Mouse (Mus musculus) heart, adult 2 months (tissue): ENCODE results near the gene Nudt9.

ENCODE experiments used
- CTCF ChIP-seq: fragments of 200-600 bp; IDR thresholded peaks from 2 replicates; pipeline ENCODE4 v1.8.1; 2022; ENCODE audit warnings: antibody characterized with exemption, mild to moderate bottlenecking, moderate library complexity
- EP300 ChIP-seq: fragments of 200-500 bp; IDR thresholded peaks from 2 replicates; pipeline ENCODE4 v1.6.1; 2011; ENCODE audit warnings: low read depth, low read length, control low read depth; ENCODE audit not compliant: insufficient read depth
- POLR2A ChIP-seq: fragments of 200-500 bp; IDR thresholded peaks from 2 replicates; pipeline ENCODE4 v1.6.1; 2011; ENCODE audit warnings: mild to moderate bottlenecking, low read depth, low read length, control low read depth; ENCODE audit not compliant: insufficient read depth

DNA sequence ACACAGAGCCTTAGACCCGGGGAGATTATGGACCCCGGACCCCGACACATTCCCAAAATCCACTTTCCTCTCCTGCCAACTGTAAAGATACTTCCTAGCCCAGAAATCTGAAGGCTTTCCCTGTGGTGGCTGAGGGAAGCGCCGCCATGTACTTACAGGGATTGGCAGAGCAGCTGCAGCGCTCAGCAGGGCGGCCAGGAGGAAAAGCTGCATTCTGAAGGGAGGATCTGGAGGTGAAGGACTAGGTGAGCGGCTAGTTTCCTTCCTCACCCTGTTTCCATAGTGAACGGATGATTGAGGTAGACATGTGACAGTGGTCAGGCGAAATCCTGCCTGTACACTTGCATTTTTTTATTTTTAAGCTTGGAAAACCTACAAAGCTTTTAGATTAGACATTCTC lies 30.3 kb downstream of the Nudt9 start:
- TF ChIP-seq EP300 (no peak), POLR2A (no peak), CTCF (no peak)
